Mouse (Mus musculus): ENCODE measurements around the gene Dmac1. TPM values are rescaled to one million over a fixed set of nuclear protein-coding genes. Genes with fewer than 3 reads are reported as not detected.
"Not testable (repeated sequence)": the region's sequence is repeated elsewhere in the genome, so short reads cannot be mapped to it uniquely, and the experiment has no call there.

Dmac1 gene
- polyA plus RNA-seq, 1 experiment: 56.9 TPM

GRCm38 (mm10) chr4:75275737-75276136, 2.4 kb downstream of the Dmac1 start:
- Histone ChIP-seq H3K4me3 (ENCODE audit: insufficient read depth, low read length) (no peak overlapping the region), H3K4me1 (ENCODE audit: control insufficient read depth, insufficient read depth, low read length) (no peaks in the 10 kb centered on the region), H3K27ac (ENCODE audit: insufficient read depth, low read length) (no peak overlapping the region)
- no peak for TF ChIP-seq CTCF (IDR thresholded peaks at IDR 0.05; ENCODE audit: extremely low read depth, insufficient read depth, low read length)
- no peak for TF ChIP-seq POLR2A (IDR thresholded peaks at IDR 0.05; ENCODE audit: extremely low read depth, insufficient read depth, low read length)

GRCm38 (mm10) chr4:75267866-75268265, 10.2 kb downstream of the Dmac1 start:
- H3K27ac ChIP-seq (ENCODE audit: insufficient read depth, low read length): no peak overlapping the region
- peaks cover 2% of the 10 kb centered on the region; the same call in 1 of the 2 replicates for H3K4me1 ChIP-seq (ENCODE audit: control insufficient read depth, insufficient read depth, low read length)
- H3K4me3 ChIP-seq (ENCODE audit: insufficient read depth, low read length): no peak overlapping the region
- TF ChIP-seq CTCF (IDR thresholded peaks at IDR 0.05; ENCODE audit: extremely low read depth, insufficient read depth, low read length) (no peak), POLR2A (IDR thresholded peaks at IDR 0.05; ENCODE audit: extremely low read depth, insufficient read depth, low read length) (no peak)

GRCm38 (mm10) chr4:75266773-75267550, 11.1 kb downstream of the Dmac1 start:
- Histone ChIP-seq H3K4me1 (ENCODE audit: control insufficient read depth, insufficient read depth, low read length) (peaks cover 2% of the 10 kb centered on the region; the same call in 1 of the 2 replicates), H3K4me3 (ENCODE audit: insufficient read depth, low read length) (no peak overlapping the region), H3K27ac (ENCODE audit: insufficient read depth, low read length) (no peak overlapping the region)
- TF ChIP-seq CTCF (IDR thresholded peaks at IDR 0.05; ENCODE audit: extremely low read depth, insufficient read depth, low read length) (no peak), POLR2A (IDR thresholded peaks at IDR 0.05; ENCODE audit: extremely low read depth, insufficient read depth, low read length) (no peak)

- TF ChIP-seq CTCF (IDR thresholded peaks at IDR 0.05; ENCODE audit: extremely low read depth, insufficient read depth, low read length) (no peak), POLR2A (IDR thresholded peaks at IDR 0.05; ENCODE audit: extremely low read depth, insufficient read depth, low read length) (no peak)
- H3K4me3 ChIP-seq (ENCODE audit: insufficient read depth, low read length): no peak overlapping the region
- H3K4me1 ChIP-seq (ENCODE audit: control insufficient read depth, insufficient read depth, low read length): peaks cover 2% of the 10 kb centered on the region; the same call in 1 of the 2 replicates
- no peak overlapping the region for H3K27ac ChIP-seq (ENCODE audit: insufficient read depth, low read length)
Measured at GRCm38 (mm10) chr4:75264219-75264618, 13.9 kb downstream of the Dmac1 start.

GRCm38 (mm10) chr4:75263556-75264129, 14.5 kb downstream of the Dmac1 start:
- Histone ChIP-seq H3K27ac (ENCODE audit: insufficient read depth, low read length) (no peak overlapping the region), H3K4me1 (ENCODE audit: control insufficient read depth, insufficient read depth, low read length) (peaks cover 2% of the 10 kb centered on the region; the same call in 1 of the 2 replicates), H3K4me3 (ENCODE audit: insufficient read depth, low read length) (no peak overlapping the region)
- TF ChIP-seq CTCF (IDR thresholded peaks at IDR 0.05; ENCODE audit: extremely low read depth, insufficient read depth, low read length) (no peak), POLR2A (IDR thresholded peaks at IDR 0.05; ENCODE audit: extremely low read depth, insufficient read depth, low read length) (no peak)

GRCm38 (mm10) chr4:75262423-75262822, 15.7 kb downstream of the Dmac1 start:
- no peak overlapping the region for H3K4me3 ChIP-seq (ENCODE audit: insufficient read depth, low read length)
- TF ChIP-seq CTCF (IDR thresholded peaks at IDR 0.05; ENCODE audit: extremely low read depth, insufficient read depth, low read length) (no peak), POLR2A (IDR thresholded peaks at IDR 0.05; ENCODE audit: extremely low read depth, insufficient read depth, low read length) (no peak)
- peaks cover 2% of the 10 kb centered on the region; the same call in 1 of the 2 replicates for H3K4me1 ChIP-seq (ENCODE audit: control insufficient read depth, insufficient read depth, low read length)
- no peak overlapping the region for H3K27ac ChIP-seq (ENCODE audit: insufficient read depth, low read length)

GRCm38 (mm10) chr4:75260156-75260555, 17.9 kb downstream of the Dmac1 start:
- H3K27ac ChIP-seq (ENCODE audit: insufficient read depth, low read length): no peak overlapping the region
- peaks cover 2% of the 10 kb centered on the region; the same call in 1 of the 2 replicates for H3K4me1 ChIP-seq (ENCODE audit: control insufficient read depth, insufficient read depth, low read length)

GRCm38 (mm10) chr4:75259447-75259846, 18.7 kb downstream of the Dmac1 start:
- Histone ChIP-seq H3K4me3 (ENCODE audit: insufficient read depth, low read length) (no peak overlapping the region), H3K27ac (ENCODE audit: insufficient read depth, low read length) (no peak overlapping the region), H3K4me1 (ENCODE audit: control insufficient read depth, insufficient read depth, low read length) (peaks cover 2% of the 10 kb centered on the region; the same call in 1 of the 2 replicates)
- TF ChIP-seq POLR2A (IDR thresholded peaks at IDR 0.05; ENCODE audit: extremely low read depth, insufficient read depth, low read length) (no peak), CTCF (IDR thresholded peaks at IDR 0.05; ENCODE audit: extremely low read depth, insufficient read depth, low read length) (no peak)

More at GRCm38 (mm10) chr4:75260156-75260555, 17.9 kb downstream of the Dmac1 start:
- H3K4me3 ChIP-seq (ENCODE audit: insufficient read depth, low read length): no peak overlapping the region
- TF ChIP-seq CTCF (IDR thresholded peaks at IDR 0.05; ENCODE audit: extremely low read depth, insufficient read depth, low read length): no peak
- TF ChIP-seq POLR2A (IDR thresholded peaks at IDR 0.05; ENCODE audit: extremely low read depth, insufficient read depth, low read length): no peak

GRCm38 (mm10) chr4:75234602-75235001, 43.5 kb downstream of the Dmac1 start:
- not testable (repeated sequence) for H3K4me3 ChIP-seq (ENCODE audit: insufficient read depth, low read length); H3K4me1 ChIP-seq (ENCODE audit: control insufficient read depth, insufficient read depth, low read length); H3K27ac ChIP-seq (ENCODE audit: insufficient read depth, low read length)
